In genomic region chr8:115147006-115147405, GRCm38 (mm10) we compare ENCODE assay signal across 14 mouse cellular contexts.
DNase-seq lines count a peak whose midpoint lies in the region; TF ChIP-seq lines count a peak whose summit lies in the region.
"Had no signal": no experiment of that assay in that cellular context is flagged by ENCODE, and none has a peak within 500 bp of the region (broad histone marks: within the 10 kb centered on the region; RNA-seq: fewer than 3 reads in every experiment).

No protein-coding gene starts in this region.

- peak; percentile 38 for DNase-seq in gastrocnemius, adult 18-20 months (ENCODE audit: low spot score)
- no peak for DNase-seq in gastrocnemius, postnatal 25 days
- DNase-seq in lung, adult 18-20 months, result peak; percentile 9 to 13
- no peak for DNase-seq in lung, adult 2 months
- DNase-seq in urinary bladder, postnatal 25 days (ENCODE audit: low spot score), result peak; percentile 11
- DNase-seq in urinary bladder, adult 2 months (ENCODE audit: low spot score), result no peak
- no peak for DNase-seq in layer of hippocampus, adult 11-12 months (ENCODE audit: low spot score)
- DNase-seq: adrenal gland, postnatal 10 days; B cell, adult 2 months; cerebellum, postnatal 25 days; right cerebral cortex, postnatal 14 days had no signal

- H3K4me1 ChIP-seq in lung, adult 2 months (ENCODE audit: control insufficient read depth, insufficient read depth, low read length), result no peaks in the 10 kb centered on the region

- no peak for TF ChIP-seq POLR2A in lung, adult 2 months (IDR thresholded peaks at IDR 0.05; ENCODE audit: borderline replicate concordance, extremely low read depth, low read depth, low read length)

- WGBS in lung, adult 2 months, result 63% methylated on average over 9 of the region's 9 CpGs

- H3K4me3 ChIP-seq in lung, adult 2 months (replicated peaks; ENCODE audit: extremely low read depth, low read depth, low read length), result no peak overlapping the region
- H3K4me3 ChIP-seq: embryonic facial prominence, embryonic 12.5 days; forebrain, embryonic 10.5 days; liver, embryonic 12.5 days had no signal

- no peak for TF ChIP-seq CTCF in lung, adult 2 months (IDR thresholded peaks at IDR 0.05; ENCODE audit: insufficient read depth, low read length)

Comparison
In these comparisons a context has a peak if more than half of its experiments do, and no peak if none do; other contexts are left out.
1. DNase-seq: peak in gastrocnemius, adult 18-20 months (single experiment), lung, adult 18-20 months (2 of 2) and urinary bladder, postnatal 25 days (single experiment); none in gastrocnemius, postnatal 25 days (single experiment), lung, adult 2 months (single experiment), urinary bladder, adult 2 months (single experiment) and layer of hippocampus, adult 11-12 months (single experiment).